Mouse (Mus musculus): Measurements from ENCODE around the gene Gmeb1.

- TF ChIP-seq GATA1 (IDR thresholded peaks at IDR 0.05; ENCODE audit: low read length) = no peak
- no peak for TF ChIP-seq TAL1 (IDR thresholded peaks at IDR 0.05; ENCODE audit: low read length)
These were observed 1.9 kb upstream of the Gmeb1 start for GRCm38 (mm10) chr4:132263313-132263712.
